Mouse (Mus musculus) liver, embryonic 14.5 days (tissue): ENCODE results near the gene Plekho2.

Experiments
- CTCF ChIP-seq: IDR thresholded peaks from 2 replicates; pipeline ENCODE4 v1.5.1; 2016; ENCODE audit warnings: antibody characterized with exemption, low read depth, control low read depth
- EP300 ChIP-seq: IDR thresholded peaks from 2 replicates; pipeline ENCODE4 v1.6.1; 2016; ENCODE audit warnings: antibody characterized with exemption, low read depth

DNA sequence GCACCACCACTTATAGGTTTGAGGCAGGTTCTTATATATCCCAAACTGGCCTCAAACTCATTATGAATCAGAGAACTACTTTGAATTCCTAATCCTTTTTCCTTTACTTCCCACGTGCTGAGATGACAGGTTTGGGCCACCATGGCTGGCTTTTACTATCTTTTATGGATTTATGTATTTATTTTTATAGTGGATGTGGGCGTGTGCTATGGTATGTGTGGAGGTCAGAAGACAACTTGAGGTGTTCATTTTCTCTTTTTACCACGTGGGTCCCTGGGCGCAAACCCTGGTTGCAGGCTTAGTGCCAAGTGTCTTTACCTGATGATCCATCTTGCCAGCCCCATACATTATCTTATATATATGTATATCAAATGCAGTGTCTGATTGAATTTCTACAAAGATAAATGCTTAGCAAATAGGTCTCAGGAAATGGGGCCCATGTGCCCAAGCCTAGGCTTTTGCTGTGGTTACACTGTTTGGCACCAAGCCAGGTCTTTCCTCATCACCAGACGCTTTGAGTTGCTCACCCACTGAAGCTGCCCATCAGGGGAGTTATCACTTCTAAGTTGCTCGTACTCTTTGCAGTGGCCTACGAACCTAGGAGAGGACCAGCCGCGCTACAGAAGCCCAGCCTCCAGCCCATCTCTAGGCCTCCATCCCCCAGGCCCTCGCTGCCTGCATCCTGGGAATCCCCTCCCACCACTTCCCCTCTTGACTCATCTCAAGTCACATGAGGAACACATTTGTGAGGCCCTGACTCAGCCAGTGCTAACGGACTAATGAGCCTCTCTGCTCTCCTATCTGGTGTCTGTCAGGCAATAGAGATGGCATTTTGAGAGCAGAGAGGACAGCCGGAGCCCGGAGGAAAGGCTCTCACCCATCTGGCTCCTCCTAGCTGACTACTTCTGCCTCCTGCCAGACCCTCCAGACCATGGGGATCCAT, 38.4 kb downstream of the Plekho2 start:
- no peak for TF ChIP-seq CTCF
- no peak for TF ChIP-seq EP300
